Mouse (Mus musculus): ENCODE measurements at regions not wholly inside any gene's neighbourhood (a gene's known extent, or its start where the extent isn't known, plus 50 kb on each side); places are given as distances from the start of the nearest gene placed in this dataset.

GRCm38 (mm10) chr14:118419442-118420193, 152.9 kb downstream of the Gm9376 start:
- 91% methylated on average over 12 of the region's 12 CpGs for WGBS
- Histone ChIP-seq H3K27ac (ENCODE audit: low read depth, low read length) (no peak overlapping the region), H3K4me3 (ENCODE audit: low read depth, low read length) (no peak overlapping the region), H3K27me3 (ENCODE audit: insufficient read depth, low read length) (peaks cover 5% of the 10 kb centered on the region; the same call in 1 of the 2 replicates), H3K36me3 (ENCODE audit: insufficient read depth) (no peaks in the 10 kb centered on the region), H3K4me1 (ENCODE audit: insufficient read depth) (peaks cover 5% of the 10 kb centered on the region; the same call in 1 of the 2 replicates), H3K9ac (no peak overlapping the region), H3K9me3 (ENCODE audit: low read length) (0 out of 2 replicates have a peak, but pooled peaks cover 8% of the 10 kb centered on the region), H3K4me2 (ENCODE audit: low read depth) (no peak overlapping the region)
- DNase-seq (no peak), ATAC-seq (no peak)
- no peak for TF ChIP-seq CTCF (IDR thresholded peaks at IDR 0.05; ENCODE audit: low read depth)

- peak overlapping the region; percentile 37 for H3K9ac ChIP-seq
- ATAC-seq (peak; percentile 86), DNase-seq (peak; percentile 47)
- H3K4me2 ChIP-seq (ENCODE audit: low read depth), result peak overlapping the region; percentile 64
- H3K4me1 ChIP-seq (ENCODE audit: insufficient read depth), result peaks cover 5% of the 10 kb centered on the region; the same call in 1 of the 2 replicates
- H3K27me3 ChIP-seq (ENCODE audit: insufficient read depth, low read length), result no peaks in the 10 kb centered on the region
- H3K4me3 ChIP-seq (ENCODE audit: low read depth, low read length), result peak overlapping the region; percentile 32
- no peak for TF ChIP-seq CTCF (IDR thresholded peaks at IDR 0.05; ENCODE audit: low read depth)
- no peaks in the 10 kb centered on the region for H3K36me3 ChIP-seq (ENCODE audit: insufficient read depth)
- 0 out of 2 replicates have a peak, but pooled peaks cover 8% of the 10 kb centered on the region for H3K9me3 ChIP-seq (ENCODE audit: low read length)
- no peak overlapping the region for H3K27ac ChIP-seq (ENCODE audit: low read depth, low read length)
- WGBS, result 3% methylated on average over 17 of the region's 17 CpGs
Observed at GRCm38 (mm10) chr14:118422351-118423001, 155.7 kb downstream of the Gm9376 start.

GRCm38 (mm10) chr14:118423269-118423668, 156.5 kb downstream of the Gm9376 start:
- no peak for TF ChIP-seq CTCF (IDR thresholded peaks at IDR 0.05; ENCODE audit: low read depth)
- Histone ChIP-seq H3K4me3 (ENCODE audit: low read depth, low read length) (no peak overlapping the region), H3K27ac (ENCODE audit: low read depth, low read length) (no peak overlapping the region), H3K27me3 (ENCODE audit: insufficient read depth, low read length) (no peaks in the 10 kb centered on the region), H3K9me3 (ENCODE audit: low read length) (0 out of 2 replicates have a peak, but pooled peaks cover 8% of the 10 kb centered on the region), H3K36me3 (ENCODE audit: insufficient read depth) (no peaks in the 10 kb centered on the region), H3K4me2 (ENCODE audit: low read depth) (no peak overlapping the region), H3K4me1 (ENCODE audit: insufficient read depth) (peaks cover 5% of the 10 kb centered on the region; the same call in 1 of the 2 replicates), H3K9ac (no peak overlapping the region)
- DNase-seq, result no peak
- WGBS, result 2% methylated on average over 6 of the region's 9 CpGs
- no peak for ATAC-seq

GRCm38 (mm10) chr14:118426562-118426961, 159.8 kb downstream of the Gm9376 start:
- Histone ChIP-seq H3K36me3 (ENCODE audit: insufficient read depth) (no peaks in the 10 kb centered on the region), H3K9ac (no peak overlapping the region), H3K27ac (ENCODE audit: low read depth, low read length) (no peak overlapping the region), H3K27me3 (ENCODE audit: insufficient read depth, low read length) (no peaks in the 10 kb centered on the region), H3K4me1 (ENCODE audit: insufficient read depth) (peaks cover 5% of the 10 kb centered on the region; the same call in 1 of the 2 replicates), H3K4me2 (ENCODE audit: low read depth) (no peak overlapping the region), H3K9me3 (ENCODE audit: low read length) (no peaks in the 10 kb centered on the region), H3K4me3 (ENCODE audit: low read depth, low read length) (no peak overlapping the region)
- 82% methylated on average over 3 of the region's 3 CpGs for WGBS
- no peak for TF ChIP-seq CTCF (IDR thresholded peaks at IDR 0.05; ENCODE audit: low read depth)
- DNase-seq (no peak), ATAC-seq (no peak)

GRCm38 (mm10) chr14:118430286-118430685, 163.5 kb downstream of the Gm9376 start:
- TF ChIP-seq CTCF (IDR thresholded peaks at IDR 0.05; ENCODE audit: low read depth), result no peak
- Histone ChIP-seq H3K4me2 (ENCODE audit: low read depth) (no peak overlapping the region), H3K27me3 (ENCODE audit: insufficient read depth, low read length) (peaks cover 14% of the 10 kb centered on the region; the same call in 1 of the 2 replicates), H3K36me3 (ENCODE audit: insufficient read depth) (no peaks in the 10 kb centered on the region), H3K4me1 (ENCODE audit: insufficient read depth) (no peaks in the 10 kb centered on the region), H3K27ac (ENCODE audit: low read depth, low read length) (no peak overlapping the region), H3K4me3 (ENCODE audit: low read depth, low read length) (no peak overlapping the region), H3K9ac (no peak overlapping the region), H3K9me3 (ENCODE audit: low read length) (no peaks in the 10 kb centered on the region)
- ATAC-seq (no peak), DNase-seq (no peak)
- WGBS, result 89% methylated on average over 4 of the region's 4 CpGs

GRCm38 (mm10) chr14:118430740-118431139, 164.0 kb downstream of the Gm9376 start:
- no peak overlapping the region for H3K4me3 ChIP-seq (ENCODE audit: low read depth, low read length)
- no peak for TF ChIP-seq CTCF (IDR thresholded peaks at IDR 0.05; ENCODE audit: low read depth)
- DNase-seq (no peak), ATAC-seq (no peak)
- H3K4me2 ChIP-seq (ENCODE audit: low read depth), result no peak overlapping the region
- no peak overlapping the region for H3K9ac ChIP-seq
- no peaks in the 10 kb centered on the region for H3K9me3 ChIP-seq (ENCODE audit: low read length)
- no peaks in the 10 kb centered on the region for H3K4me1 ChIP-seq (ENCODE audit: insufficient read depth)
- H3K36me3 ChIP-seq (ENCODE audit: insufficient read depth), result no peaks in the 10 kb centered on the region
- 91% methylated on average over 1 of the region's 1 CpGs for WGBS
- H3K27me3 ChIP-seq (ENCODE audit: insufficient read depth, low read length), result peaks cover 16% of the 10 kb centered on the region; the same call in 1 of the 2 replicates
- H3K27ac ChIP-seq (ENCODE audit: low read depth, low read length), result no peak overlapping the region

Measured in forebrain, postnatal 0 days (tissue).